Mouse (Mus musculus): ENCODE measurements around the gene Sh3d21. TPM values are rescaled to one million over a fixed set of nuclear protein-coding genes. Genes with fewer than 3 reads are reported as not detected.
"Not testable (repeated sequence)": the region's sequence is repeated elsewhere in the genome, so short reads cannot be mapped to it uniquely, and the experiment has no call there.

The Sh3d21 gene
- polyA plus RNA-seq, 1 experiment from 2014 or later, result 0.89 TPM

- no peak for ATAC-seq (ENCODE audit: low read depth)
- Histone ChIP-seq H3K27me3 (no peaks in the 10 kb centered on the region), H3K4me3 (no peak overlapping the region), H3K4me2 (no peak overlapping the region), H3K4me1 (replicated peaks) (peaks cover 41% of the 10 kb centered on the region), H3K36me3 (peaks cover 16% of the 10 kb centered on the region), H3K9me3 (no peaks in the 10 kb centered on the region), H3K9ac (no peak overlapping the region), H3K27ac (replicated peaks) (no peak overlapping the region)
- 70% methylated on average over 3 of the region's 3 CpGs for WGBS
These were observed 34.2 kb upstream of the Sh3d21 start for GRCm38 (mm10) chr4:126197485-126197884.

GRCm38 (mm10) chr4:126194916-126195315 lies 31.6 kb upstream of the Sh3d21 start:
- H3K27me3 ChIP-seq, result no peaks in the 10 kb centered on the region
- no peak overlapping the region for H3K9ac ChIP-seq
- no peak overlapping the region for H3K4me2 ChIP-seq
- H3K36me3 ChIP-seq, result peaks cover 25% of the 10 kb centered on the region
- H3K27ac ChIP-seq (replicated peaks), result no peak overlapping the region
- 98% methylated on average over 4 of the region's 4 CpGs for WGBS
- H3K4me3 ChIP-seq, result no peak overlapping the region
- H3K9me3 ChIP-seq, result no peaks in the 10 kb centered on the region
- peaks cover 23% of the 10 kb centered on the region for H3K4me1 ChIP-seq (replicated peaks)
- no peak for ATAC-seq (ENCODE audit: low read depth)

- H3K4me1 ChIP-seq (replicated peaks), result peaks cover 16% of the 10 kb centered on the region
- peaks cover 25% of the 10 kb centered on the region for H3K36me3 ChIP-seq
- no peak for ATAC-seq (ENCODE audit: low read depth)
- H3K4me2 ChIP-seq, result no peak overlapping the region
- H3K27ac ChIP-seq (replicated peaks), result no peak overlapping the region
- H3K9ac ChIP-seq, result no peak overlapping the region
- no peaks in the 10 kb centered on the region for H3K9me3 ChIP-seq
- no peak overlapping the region for H3K4me3 ChIP-seq
- H3K27me3 ChIP-seq, result no peaks in the 10 kb centered on the region
These were observed 30.9 kb upstream of the Sh3d21 start for GRCm38 (mm10) chr4:126194216-126194615.

GRCm38 (mm10) chr4:126190636-126191035 lies 27.3 kb upstream of the Sh3d21 start:
- Histone ChIP-seq H3K4me3 (no peak overlapping the region), H3K9me3 (no peaks in the 10 kb centered on the region), H3K4me2 (no peak overlapping the region), H3K36me3 (peaks cover 25% of the 10 kb centered on the region), H3K27ac (replicated peaks) (no peak overlapping the region), H3K4me1 (replicated peaks) (peaks cover 3% of the 10 kb centered on the region; the same call in 1 of the 2 replicates), H3K9ac (no peak overlapping the region), H3K27me3 (no peaks in the 10 kb centered on the region)
- WGBS, result 96% methylated on average over 2 of the region's 2 CpGs
- ATAC-seq (ENCODE audit: low read depth), result no peak

- H3K4me2 ChIP-seq, result no peak overlapping the region
- WGBS, result 91% methylated on average over 3 of the region's 3 CpGs
- H3K4me3 ChIP-seq, result no peak overlapping the region
- peaks cover 3% of the 10 kb centered on the region; the same call in 1 of the 2 replicates for H3K4me1 ChIP-seq (replicated peaks)
- H3K27me3 ChIP-seq, result no peaks in the 10 kb centered on the region
- no peaks in the 10 kb centered on the region for H3K9me3 ChIP-seq
- no peak overlapping the region for H3K9ac ChIP-seq
- peaks cover 16% of the 10 kb centered on the region; the same call in 1 of the 2 replicates for H3K36me3 ChIP-seq
- no peak for ATAC-seq (ENCODE audit: low read depth)
- H3K27ac ChIP-seq (replicated peaks), result no peak overlapping the region
These were observed 23.8 kb upstream of the Sh3d21 start for GRCm38 (mm10) chr4:126187096-126187495.

- no peak overlapping the region for H3K4me3 ChIP-seq
- H3K27ac ChIP-seq (replicated peaks), result no peak overlapping the region
- H3K9me3 ChIP-seq, result no peaks in the 10 kb centered on the region
- no peaks in the 10 kb centered on the region for H3K27me3 ChIP-seq
- H3K9ac ChIP-seq, result no peak overlapping the region
- WGBS, result 89% methylated on average over 5 of the region's 5 CpGs
- H3K4me1 ChIP-seq (replicated peaks), result peaks cover 3% of the 10 kb centered on the region; the same call in 1 of the 2 replicates
- H3K4me2 ChIP-seq, result no peak overlapping the region
- H3K36me3 ChIP-seq, result peaks cover 26% of the 10 kb centered on the region
- no peak for ATAC-seq (ENCODE audit: low read depth)
These were observed 19.7 kb upstream of the Sh3d21 start for GRCm38 (mm10) chr4:126183034-126183433.

- no peak overlapping the region for H3K4me2 ChIP-seq
- H3K4me3 ChIP-seq, result no peak overlapping the region
- peaks cover 40% of the 10 kb centered on the region for H3K36me3 ChIP-seq
- no peaks in the 10 kb centered on the region for H3K27me3 ChIP-seq
- no peak overlapping the region for H3K9ac ChIP-seq
- ATAC-seq (ENCODE audit: low read depth), result peak; percentile 56; the same call in 1 of the 2 replicates
- no peaks in the 10 kb centered on the region for H3K9me3 ChIP-seq
- H3K4me1 ChIP-seq (replicated peaks), result no peaks in the 10 kb centered on the region
- no peak overlapping the region for H3K27ac ChIP-seq (replicated peaks)
- 66% methylated on average over 7 of the region's 7 CpGs for WGBS
These were observed 18.1 kb upstream of the Sh3d21 start for GRCm38 (mm10) chr4:126181170-126181957.

- not testable (repeated sequence) for H3K4me3 ChIP-seq; H3K4me1 ChIP-seq (replicated peaks); H3K27ac ChIP-seq (replicated peaks); ATAC-seq (ENCODE audit: low read depth); H3K4me2 ChIP-seq; H3K9me3 ChIP-seq; H3K9ac ChIP-seq; H3K27me3 ChIP-seq
- peaks cover 82% of the 10 kb centered on the region for H3K36me3 ChIP-seq
- 96% methylated on average over 7 of the region's 7 CpGs for WGBS
These were observed 12.7 kb upstream of the Sh3d21 start for GRCm38 (mm10) chr4:126175980-126176379.

GRCm38 (mm10) chr4:126173800-126174199 lies 10.5 kb upstream of the Sh3d21 start:
- Histone ChIP-seq H3K27ac (replicated peaks) (no peak overlapping the region), H3K4me3 (no peak overlapping the region), H3K4me2 (no peak overlapping the region), H3K9me3 (no peaks in the 10 kb centered on the region), H3K36me3 (peaks cover 87% of the 10 kb centered on the region), H3K9ac (no peak overlapping the region), H3K4me1 (replicated peaks) (no peaks in the 10 kb centered on the region), H3K27me3 (no peaks in the 10 kb centered on the region)
- ATAC-seq (ENCODE audit: low read depth), result no peak
- 90% methylated on average over 5 of the region's 5 CpGs for WGBS

- not testable (repeated sequence) for H3K4me2 ChIP-seq; H3K9ac ChIP-seq; H3K4me3 ChIP-seq; H3K27me3 ChIP-seq; H3K9me3 ChIP-seq; ATAC-seq (ENCODE audit: low read depth); H3K27ac ChIP-seq (replicated peaks); H3K4me1 ChIP-seq (replicated peaks)
- peaks cover 93% of the 10 kb centered on the region for H3K36me3 ChIP-seq
- 98% methylated on average over 5 of the region's 5 CpGs for WGBS
These were observed 7.4 kb upstream of the Sh3d21 start for GRCm38 (mm10) chr4:126170737-126171136.

- 93% methylated on average over 6 of the region's 6 CpGs for WGBS
These were observed 5.6 kb upstream of the Sh3d21 start for GRCm38 (mm10) chr4:126168851-126169250.

GRCm38 (mm10) chr4:126166084-126166483 lies 2.8 kb upstream of the Sh3d21 start:
- no peak for ATAC-seq (ENCODE audit: low read depth)
- 82% methylated on average over 3 of the region's 3 CpGs for WGBS
- peaks cover 52% of the 10 kb centered on the region for H3K36me3 ChIP-seq

More at GRCm38 (mm10) chr4:126168851-126169250, 5.6 kb upstream of the Sh3d21 start:
- ATAC-seq (ENCODE audit: low read depth), result no peak
- Histone ChIP-seq H3K4me2 (no peak overlapping the region), H3K27me3 (no peaks in the 10 kb centered on the region), H3K4me1 (replicated peaks) (no peaks in the 10 kb centered on the region), H3K9ac (no peak overlapping the region), H3K36me3 (peaks cover 78% of the 10 kb centered on the region), H3K27ac (replicated peaks) (no peak overlapping the region), H3K9me3 (no peaks in the 10 kb centered on the region), H3K4me3 (no peak overlapping the region)

GRCm38 (mm10) chr4:126165092-126165491 lies 1.8 kb upstream of the Sh3d21 start:
- H3K9me3 ChIP-seq; ATAC-seq (ENCODE audit: low read depth); H3K4me2 ChIP-seq; H3K27ac ChIP-seq (replicated peaks); H3K9ac ChIP-seq; H3K27me3 ChIP-seq; H3K4me3 ChIP-seq: not testable (repeated sequence)
- peaks cover 44% of the 10 kb centered on the region for H3K36me3 ChIP-seq
- 66% methylated on average over 10 of the region's 10 CpGs for WGBS
- peaks cover 18% of the 10 kb centered on the region for H3K4me1 ChIP-seq (replicated peaks)

More at GRCm38 (mm10) chr4:126166084-126166483, 2.8 kb upstream of the Sh3d21 start:
- H3K27me3 ChIP-seq, result 0 out of 2 replicates have a peak, but pooled peaks cover 3% of the 10 kb centered on the region
- no peak overlapping the region for H3K9ac ChIP-seq
- no peak overlapping the region for H3K4me3 ChIP-seq
- no peaks in the 10 kb centered on the region for H3K9me3 ChIP-seq
- no peak overlapping the region for H3K27ac ChIP-seq (replicated peaks)
- H3K4me2 ChIP-seq, result no peak overlapping the region
- peaks cover 18% of the 10 kb centered on the region for H3K4me1 ChIP-seq (replicated peaks)
